Mouse (Mus musculus) brain, embryonic 18.5 days (tissue): Measurements from ENCODE around the gene Serpina3f.
"Not testable (repeated sequence)": the region's sequence is repeated elsewhere in the genome, so short reads cannot be mapped to it uniquely, and the experiment has no call there.

ENCODE experiments used
- DNase-seq: peaks from one replicate; pipeline ENCODE4 v3.0.0-alpha.2; 2012; ENCODE audit warnings: low read depth, low spot score

The Serpina3f gene

GRCm38 (mm10) chr12:104214445-104214753, at the start of gene Serpina3f:
Serpina3f (plus strand) TSS chr12:104214544.
- no peak for DNase-seq

- DNase-seq, result no peak
Observed at GRCm38 (mm10) chr12:104174747-104175146, 39.6 kb upstream of the Serpina3f start.

GRCm38 (mm10) chr12:104175636-104176035, 38.7 kb upstream of the Serpina3f start:
- DNase-seq, result no peak

- no peak for DNase-seq
Observed at GRCm38 (mm10) chr12:104178577-104178976, 35.8 kb upstream of the Serpina3f start.

- no peak for DNase-seq
Observed at GRCm38 (mm10) chr12:104178987-104179386, 35.4 kb upstream of the Serpina3f start.

GRCm38 (mm10) chr12:104185046-104185445, 29.3 kb upstream of the Serpina3f start:
- DNase-seq, result no peak

GRCm38 (mm10) chr12:104186041-104186581, 28.2 kb upstream of the Serpina3f start:
- DNase-seq, result no peak

- no peak for DNase-seq
Observed at GRCm38 (mm10) chr12:104189246-104189645, 25.1 kb upstream of the Serpina3f start.

- DNase-seq, result no peak
Observed at GRCm38 (mm10) chr12:104190852-104191251, 23.5 kb upstream of the Serpina3f start.

- no peak for DNase-seq
Observed at GRCm38 (mm10) chr12:104209149-104209548, 5.2 kb upstream of the Serpina3f start.

- no peak for DNase-seq
Observed at GRCm38 (mm10) chr12:104209802-104210201, 4.5 kb upstream of the Serpina3f start.

- DNase-seq, result no peak
Observed at GRCm38 (mm10) chr12:104213689-104214444, 477 bp upstream of the Serpina3f start.

- no peak for DNase-seq
Observed at GRCm38 (mm10) chr12:104215249-104215648, 905 bp downstream of the Serpina3f start.

GRCm38 (mm10) chr12:104221616-104222015, 7.3 kb downstream of the Serpina3f start:
- DNase-seq, result no peak

- no peak for DNase-seq
Observed at GRCm38 (mm10) chr12:104223690-104224089, 9.3 kb downstream of the Serpina3f start.

GRCm38 (mm10) chr12:104224598-104225300, 10.4 kb downstream of the Serpina3f start:
- DNase-seq, result no peak

- DNase-seq, result no peak
Observed at GRCm38 (mm10) chr12:104230762-104231161, 16.4 kb downstream of the Serpina3f start.

- no peak for DNase-seq
Observed at GRCm38 (mm10) chr12:104235915-104236314, 21.6 kb downstream of the Serpina3f start, which contains the start of gene Serpina3g. Serpina3g (plus strand) TSS chr12:104236245.

- DNase-seq, result not testable (repeated sequence)
Observed at GRCm38 (mm10) chr12:104238048-104238447, 23.7 kb downstream of the Serpina3f start.

GRCm38 (mm10) chr12:104243307-104243706, 29.0 kb downstream of the Serpina3f start:
- DNase-seq, result no peak

GRCm38 (mm10) chr12:104245092-104245491, 30.7 kb downstream of the Serpina3f start:
- DNase-seq, result peak; percentile 14

GRCm38 (mm10) chr12:104245595-104245994, 31.3 kb downstream of the Serpina3f start:
- DNase-seq, result no peak

GRCm38 (mm10) chr12:104247553-104248002, 33.2 kb downstream of the Serpina3f start:
- DNase-seq, result no peak
